Mouse (Mus musculus) thymus, adult 2 months (tissue): ENCODE results near the gene Best2. TPM values are rescaled to one million over a fixed set of nuclear protein-coding genes. Genes with fewer than 3 reads are reported as not detected.

Experiments used
- DNase-seq: peaks from one replicate; pipeline ENCODE4 v3.0.0; 2021
- H3K27ac ChIP-seq: fragments of 200-500 bp; 2 replicates; pipeline ENCODE4 v1.5.1; 2012; ENCODE audit warnings: low read length, control low read depth; ENCODE audit not compliant: control insufficient read depth, insufficient read depth
- H3K27me3 ChIP-seq: fragments of 200-500 bp; 2 replicates; pipeline ENCODE4 v1.6.1; 2012; ENCODE audit warnings: mild to moderate bottlenecking, low read length, moderate library complexity, mixed read lengths; ENCODE audit not compliant: control insufficient read depth, insufficient read depth
- H3K36me3 ChIP-seq: fragments of 200-500 bp; 2 replicates; pipeline ENCODE4 v1.6.1; 2012; ENCODE audit warnings: mild to moderate bottlenecking, low read length, moderate library complexity; ENCODE audit not compliant: control insufficient read depth, insufficient read depth
- H3K4me1 ChIP-seq: fragments of 200-500 bp; replicated peaks from 2 replicates; pipeline ENCODE4 v1.6.1; 2012; ENCODE audit warnings: low read length; ENCODE audit not compliant: control insufficient read depth, insufficient read depth
- H3K4me3 ChIP-seq: fragments of 200-500 bp; 2 replicates; pipeline ENCODE4 v1.5.1; 2012; ENCODE audit warnings: mild to moderate bottlenecking, low read length, control low read depth, moderate library complexity; ENCODE audit not compliant: control insufficient read depth, insufficient read depth
- CTCF ChIP-seq: fragments of 200-500 bp; IDR thresholded peaks from 2 replicates; pipeline ENCODE4 v1.5.1; 2012; ENCODE audit warnings: mild to moderate bottlenecking, control low read depth, low read length, moderate library complexity, borderline replicate concordance; ENCODE audit not compliant: control insufficient read depth, poor library complexity, insufficient read depth; ENCODE audit errors: extremely low read depth
- POLR2A ChIP-seq: fragments of 200-500 bp; IDR thresholded peaks from 2 replicates; pipeline ENCODE4 v1.6.1; 2012; ENCODE audit warnings: mild to moderate bottlenecking, low read length, control low read depth, moderate library complexity; ENCODE audit not compliant: control insufficient read depth, poor library complexity, insufficient read depth; ENCODE audit errors: extremely low read depth
- WGBS: fragments of 180-500 bp; shearing (Covaris S2); methylation state at CpG from one replicate; pipeline ENCODE4 v1.1.7; 2018; 5-methylcytosine and 5-hydroxymethylcytosine counted together
- polyA plus RNA-seq: library from polyadenylated mRNA; depleted of rRNA; stranded (reverse); fragments of >200 nt; gene quantifications from 2 replicates; pipeline ENCODE4 v1.2.3, GENCODE M21; 2012

Best2 gene
- polyA plus RNA-seq, 1 experiment = 0.67 TPM

GRCm38 (mm10) chr8:85037366-85037680 is 23.0 kb upstream of the Best2 start:
- no peaks in the 10 kb centered on the region for H3K27me3 ChIP-seq
- H3K4me3 ChIP-seq = peak overlapping the region; percentile 60
- peaks cover 10% of the 10 kb centered on the region for H3K36me3 ChIP-seq
- TF ChIP-seq CTCF = no peak
- no peak for TF ChIP-seq POLR2A
- H3K27ac ChIP-seq = peak overlapping the region; percentile 80; the same call in 1 of the 2 replicates
- DNase-seq = no peak
- WGBS = under 1% methylated on average over 14 of the region's 14 CpGs
- peaks cover 8% of the 10 kb centered on the region for H3K4me1 ChIP-seq

- peak; percentile 90 for DNase-seq
- WGBS = under 1% methylated on average over 59 of the region's 59 CpGs
- H3K4me1 ChIP-seq = peaks cover 8% of the 10 kb centered on the region
- peaks cover 15% of the 10 kb centered on the region for H3K36me3 ChIP-seq
- no peaks in the 10 kb centered on the region for H3K27me3 ChIP-seq
- H3K4me3 ChIP-seq = peak within 1 kb of the TSS; percentile 83
- peak; percentile 17; the same call in 1 of the 2 replicates for TF ChIP-seq CTCF
- TF ChIP-seq POLR2A = 0 out of 2 replicates have a peak, but pooled peaks have one; percentile 51
- peak within 1 kb of the TSS; percentile 90 for H3K27ac ChIP-seq
Observed at GRCm38 (mm10) chr8:85036718-85037365, 22.5 kb upstream of the Best2 start, which contains the start of gene Tnpo2. Gene Tnpo2 (plus strand): TSS chr8:85036915.

DNA sequence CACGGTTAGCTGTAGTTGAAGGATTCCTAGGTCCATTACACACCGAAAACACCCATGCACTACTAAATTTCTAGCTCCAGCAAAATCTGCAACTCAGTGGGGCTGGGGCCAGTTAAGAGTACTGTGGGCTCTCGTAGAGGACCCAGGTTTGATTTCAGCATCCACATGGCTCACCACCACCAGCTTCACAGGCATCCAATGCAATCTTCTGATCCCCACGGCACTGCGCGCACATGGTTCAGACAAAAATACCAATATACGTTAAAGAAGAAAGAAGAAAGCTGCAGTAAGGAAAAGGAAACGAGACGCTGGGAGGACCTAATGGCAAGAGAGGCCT is 22.0 kb upstream of the Best2 start:
- Histone ChIP-seq H3K27ac (peak overlapping the region; percentile 90), H3K4me1 (peaks cover 8% of the 10 kb centered on the region), H3K4me3 (peak overlapping the region; percentile 83), H3K27me3 (no peaks in the 10 kb centered on the region), H3K36me3 (peaks cover 20% of the 10 kb centered on the region)
- WGBS = under 1% methylated on average over 9 of the region's 9 CpGs
- no peak for TF ChIP-seq POLR2A
- TF ChIP-seq CTCF = no peak
- no peak for DNase-seq

DNA sequence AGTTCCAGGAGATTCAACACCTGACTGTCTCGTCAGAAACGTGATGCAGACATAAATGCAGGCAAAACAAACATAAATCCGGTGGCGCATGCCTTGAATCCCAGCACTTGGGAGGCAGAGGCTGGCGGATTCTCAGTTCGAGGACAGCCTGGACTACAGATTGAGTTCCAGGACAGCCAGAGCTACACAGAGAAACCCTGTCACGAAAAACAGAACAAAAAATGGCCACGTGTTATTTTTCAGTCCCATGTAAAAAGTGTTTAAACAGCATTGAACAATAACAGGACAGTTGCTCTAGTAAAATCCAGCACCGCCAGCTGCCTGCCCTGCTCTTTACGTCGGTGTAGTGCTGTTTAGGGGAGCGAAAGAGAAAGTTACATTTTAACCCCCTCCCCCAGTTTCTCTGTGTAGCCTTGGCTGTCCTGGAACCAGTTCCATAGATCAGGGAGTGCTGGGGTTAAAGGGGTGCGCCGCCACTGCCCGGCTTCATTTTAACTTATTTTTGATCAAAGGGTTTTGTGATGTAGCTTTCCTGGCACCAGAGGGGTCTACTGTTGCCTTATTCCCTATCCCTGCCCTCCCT is 21.5 kb upstream of the Best2 start:
- H3K27me3 ChIP-seq = no peaks in the 10 kb centered on the region
- H3K4me1 ChIP-seq = peaks cover 8% of the 10 kb centered on the region
- H3K36me3 ChIP-seq = peaks cover 20% of the 10 kb centered on the region
- H3K4me3 ChIP-seq = peak overlapping the region; percentile 83
- 0% methylated on average over 15 of the region's 15 CpGs for WGBS
- TF ChIP-seq CTCF (no peak), POLR2A (no peak)
- H3K27ac ChIP-seq = peak overlapping the region; percentile 90
- DNase-seq = peak; percentile 35

GRCm38 (mm10) chr8:85035165-85035727 is 20.9 kb upstream of the Best2 start:
- TF ChIP-seq POLR2A = no peak
- TF ChIP-seq CTCF = no peak
- peak overlapping the region; percentile 83; the same call in 1 of the 2 replicates for H3K4me3 ChIP-seq
- H3K4me1 ChIP-seq = peaks cover 8% of the 10 kb centered on the region
- DNase-seq = no peak
- WGBS = 4% methylated on average over 12 of the region's 12 CpGs
- H3K27me3 ChIP-seq = no peaks in the 10 kb centered on the region
- H3K27ac ChIP-seq = no peak overlapping the region; the same call in 1 of the 2 replicates
- peaks cover 20% of the 10 kb centered on the region for H3K36me3 ChIP-seq

GRCm38 (mm10) chr8:85034764-85035163 is 20.4 kb upstream of the Best2 start:
- H3K27me3 ChIP-seq = no peaks in the 10 kb centered on the region
- peaks cover 8% of the 10 kb centered on the region for H3K4me1 ChIP-seq
- H3K36me3 ChIP-seq = peaks cover 25% of the 10 kb centered on the region
- no peak overlapping the region; the same call in 1 of the 2 replicates for H3K4me3 ChIP-seq
- 2% methylated on average over 13 of the region's 13 CpGs for WGBS
- no peak overlapping the region for H3K27ac ChIP-seq
- TF ChIP-seq CTCF = no peak
- no peak for TF ChIP-seq POLR2A
- peak; percentile 78 for DNase-seq
